In the genomic region with DNA sequence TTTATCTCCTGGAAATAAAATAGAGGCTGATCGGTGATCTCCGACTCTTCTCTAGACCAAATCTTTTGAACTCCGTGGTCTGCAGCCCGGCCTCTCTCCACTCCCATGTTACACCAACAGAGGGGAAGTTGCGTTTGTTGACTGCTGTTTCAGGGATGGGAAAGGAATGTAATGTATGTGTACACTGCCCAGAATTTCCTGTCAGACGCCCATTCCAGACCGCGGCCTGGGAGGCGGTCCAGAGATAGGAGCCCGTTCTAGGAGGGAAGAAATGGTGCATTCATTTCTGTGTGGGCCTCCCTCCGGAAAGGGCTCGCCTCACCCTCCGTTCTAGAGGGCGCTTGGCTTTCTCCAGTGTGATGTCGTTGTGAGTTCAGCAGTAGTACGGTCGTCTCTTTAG, we compare ENCODE assay signal across 8 mouse cellular contexts. TPM values are rescaled to one million over a fixed set of nuclear protein-coding genes. Genes with fewer than 3 reads are reported as not detected.
A peak's percentile ranks its signal among the peaks of the same experiment; 100 is the strongest.
DNase-seq lines count a peak whose midpoint lies in the region; ATAC-seq lines count a peak whose summit lies in the region.

No protein-coding gene starts in this region.

- peak; percentile 22 to 44 for DNase-seq in adrenal gland, adult (ENCODE audit: inconsistent age in 2 of 2, low spot score in 1 of 2)
- no peak for DNase-seq in adrenal gland, postnatal 10 days
- no peak for DNase-seq in limb, embryonic 10.5 days (ENCODE audit: low spot score)
- no peak for DNase-seq in midbrain, embryonic 11.5 days (ENCODE audit: low spot score, missing footprints)
- no peak for DNase-seq in urinary bladder, adult 18-20 months (ENCODE audit: low spot score in 2 of 2)

- no peaks in the 10 kb centered on the region for H3K9me3 ChIP-seq in heart, embryonic 12.5 days (replicated peaks)
- no peaks in the 10 kb centered on the region for H3K9me3 ChIP-seq in limb, embryonic 10.5 days (replicated peaks)
- no peaks in the 10 kb centered on the region for H3K9me3 ChIP-seq in hindbrain, embryonic 16.5 days (ENCODE audit: control insufficient read depth, low read length)
- H3K9me3 ChIP-seq in midbrain, embryonic 11.5 days (ENCODE audit: control insufficient read depth, low read length): no peaks in the 10 kb centered on the region

- H3K4me3 ChIP-seq in heart, embryonic 12.5 days: peak overlapping the region; percentile 0; the same call in 1 of the 2 replicates
- no peak overlapping the region for H3K4me3 ChIP-seq in limb, embryonic 10.5 days
- no peak overlapping the region for H3K4me3 ChIP-seq in hindbrain, embryonic 16.5 days (ENCODE audit: low read length)
- no peak overlapping the region for H3K4me3 ChIP-seq in midbrain, embryonic 11.5 days (ENCODE audit: low read depth, low read length)

- H3K27me3 ChIP-seq in heart, embryonic 12.5 days (replicated peaks): no peaks in the 10 kb centered on the region
- H3K27me3 ChIP-seq in limb, embryonic 10.5 days (ENCODE audit: low read depth, poor library complexity, severe bottlenecking): no peaks in the 10 kb centered on the region
- no peaks in the 10 kb centered on the region for H3K27me3 ChIP-seq in hindbrain, embryonic 16.5 days (replicated peaks; ENCODE audit: control insufficient read depth, insufficient read depth, low read length)
- H3K27me3 ChIP-seq in midbrain, embryonic 11.5 days (ENCODE audit: control insufficient read depth, insufficient read depth, low read length): no peaks in the 10 kb centered on the region

- H3K9ac ChIP-seq in heart, embryonic 12.5 days: no peak overlapping the region
- H3K9ac ChIP-seq in hindbrain, embryonic 16.5 days (ENCODE audit: low read depth, low read length): no peak overlapping the region
- H3K9ac ChIP-seq in midbrain, embryonic 11.5 days (ENCODE audit: low read length): no peak overlapping the region

- peak; percentile 78 for ATAC-seq in heart, embryonic 12.5 days (ENCODE audit: insufficient number of reproducible peaks, low FRiP score)
- ATAC-seq in megakaryocyte, adult 5-6 weeks (ENCODE audit: poor library complexity, severe bottlenecking): peak; percentile 67
- no peak for ATAC-seq in hindbrain, embryonic 16.5 days
- ATAC-seq in midbrain, embryonic 11.5 days (ENCODE audit: low FRiP score): no peak

- peaks cover 52% of the 10 kb centered on the region for H3K4me1 ChIP-seq in heart, embryonic 12.5 days (replicated peaks)
- H3K4me1 ChIP-seq in limb, embryonic 10.5 days: peaks cover 41% of the 10 kb centered on the region
- H3K4me1 ChIP-seq in hindbrain, embryonic 16.5 days (ENCODE audit: control insufficient read depth, insufficient read depth, low read depth, low read length): peaks cover 6% of the 10 kb centered on the region
- no peaks in the 10 kb centered on the region for H3K4me1 ChIP-seq in midbrain, embryonic 11.5 days (ENCODE audit: control insufficient read depth, insufficient read depth, low read length)

- H3K36me3 ChIP-seq in heart, embryonic 12.5 days: 0 out of 2 replicates have a peak, but pooled peaks cover 5% of the 10 kb centered on the region
- 0 out of 2 replicates have a peak, but pooled peaks cover 2% of the 10 kb centered on the region for H3K36me3 ChIP-seq in limb, embryonic 10.5 days
- H3K36me3 ChIP-seq in hindbrain, embryonic 16.5 days (ENCODE audit: control insufficient read depth, insufficient read depth, low read length): no peaks in the 10 kb centered on the region
- no peaks in the 10 kb centered on the region for H3K36me3 ChIP-seq in midbrain, embryonic 11.5 days (ENCODE audit: control insufficient read depth, insufficient read depth, low read length)

- H3K27ac ChIP-seq in heart, embryonic 12.5 days (ENCODE audit: poor library complexity, severe bottlenecking): peak overlapping the region; percentile 82
- 0 out of 2 replicates have a peak overlapping the region, but pooled peaks have one; percentile 15 for H3K27ac ChIP-seq in limb, embryonic 10.5 days
- H3K27ac ChIP-seq in hindbrain, embryonic 16.5 days (ENCODE audit: low read depth, low read length): no peak overlapping the region
- H3K27ac ChIP-seq in midbrain, embryonic 11.5 days (ENCODE audit: low read depth, low read length): no peak overlapping the region

- H3K4me2 ChIP-seq in heart, embryonic 12.5 days: peak overlapping the region; percentile 51
- H3K4me2 ChIP-seq in hindbrain, embryonic 16.5 days (ENCODE audit: low read length): no peak overlapping the region
- H3K4me2 ChIP-seq in midbrain, embryonic 11.5 days: no peak overlapping the region

- 18% methylated on average over 17 of the region's 17 CpGs for WGBS in heart, embryonic 12.5 days
- WGBS in limb, embryonic 10.5 days: 84% methylated on average over 17 of the region's 17 CpGs
- 82% methylated on average over 17 of the region's 17 CpGs for WGBS in hindbrain, embryonic 16.5 days
- WGBS in midbrain, embryonic 11.5 days: 84% methylated on average over 17 of the region's 17 CpGs

RNA-seq across cellular contexts. Expression of a gene that starts 50.3 kb away (rescaled TPM):
- 1 to 10 TPM; 4.8 to 5.1 TPM for total RNA-seq in adrenal gland, postnatal 10 days (2021)
- 14.3 and 15.3 TPM in 2 replicates for polyA plus RNA-seq in heart, embryonic 12.5 days (2016; fragmentation: Nextera tagmentation; extraction: Ambion mirVana)
- polyA plus RNA-seq in limb, embryonic 10.5 days (2016; fragmentation: Nextera tagmentation; extraction: Ambion mirVana): 19.5 and 26.3 TPM in 2 replicates
- 17.0 and 22.8 TPM in 2 replicates for total RNA-seq in megakaryocyte, adult 5-6 weeks (2015)
- total RNA-seq in megakaryocyte, adult 5-6 weeks (2017): 69.9 and 92.7 TPM in 2 replicates
- polyA plus RNA-seq in hindbrain, embryonic 16.5 days (2015; fragmentation: Nextera tagmentation; extraction: Ambion mirVana): 4.7 and 5.0 TPM in 2 replicates
- 7.8 and 8.3 TPM in 2 replicates for polyA plus RNA-seq in midbrain, embryonic 11.5 days (2014; fragmentation: Nextera tagmentation; extraction: Ambion mirVana)

Comparison
In these comparisons a context has a peak if more than half of its experiments do, and no peak if none do; other contexts are left out.
1. DNase-seq: peak in adrenal gland, adult (2 of 2); none in adrenal gland, postnatal 10 days (single experiment), limb, embryonic 10.5 days (single experiment), midbrain, embryonic 11.5 days (single experiment) and urinary bladder, adult 18-20 months (0 of 2).
2. ATAC-seq: peak in heart, embryonic 12.5 days (single experiment) and megakaryocyte, adult 5-6 weeks (single experiment); none in hindbrain, embryonic 16.5 days (single experiment) and midbrain, embryonic 11.5 days (single experiment).
3. H3K27ac ChIP-seq: peak in heart, embryonic 12.5 days (single experiment) and limb, embryonic 10.5 days (single experiment); none in hindbrain, embryonic 16.5 days (single experiment) and midbrain, embryonic 11.5 days (single experiment).